Mouse (Mus musculus) liver, adult 2 months (tissue): ENCODE results near the gene Aldoc. TPM values are rescaled to one million over a fixed set of nuclear protein-coding genes. Genes with fewer than 3 reads are reported as not detected.

ENCODE experiments used
- DNase-seq: peaks from one replicate; pipeline ENCODE4 v3.0.0-alpha.2; 2011; ENCODE audit warnings: low read depth, low spot score; ENCODE audit errors: extremely low read depth
- H3K27ac ChIP-seq: fragments of 200-500 bp; replicated peaks from 2 replicates; pipeline ENCODE4 v1.5.1; 2012; ENCODE audit warnings: low read depth, mild to moderate bottlenecking, control low read depth, inconsistent platforms, low read length; ENCODE audit not compliant: insufficient read depth
- H3K27me3 ChIP-seq: fragments of 200-500 bp; 2 replicates; pipeline ENCODE4 v1.6.1; 2012; ENCODE audit warnings: mild to moderate bottlenecking, moderate library complexity, low read length, inconsistent platforms; ENCODE audit not compliant: control insufficient read depth, insufficient read depth
- H3K36me3 ChIP-seq: fragments of 200-500 bp; 2 replicates; pipeline ENCODE4 v1.6.1; 2012; ENCODE audit warnings: low read length, inconsistent platforms; ENCODE audit not compliant: control insufficient read depth, insufficient read depth
- H3K4me1 ChIP-seq: fragments of 200-500 bp; 2 replicates; pipeline ENCODE4 v1.6.1; 2011; ENCODE audit warnings: low read length; ENCODE audit not compliant: control insufficient read depth, insufficient read depth
- H3K4me3 ChIP-seq: fragments of 200-500 bp; 2 replicates; pipeline ENCODE4 v1.5.1; 2011; ENCODE audit warnings: low read depth, mild to moderate bottlenecking, control low read depth, low read length, moderate library complexity; ENCODE audit not compliant: insufficient read depth
- H3K79me2 ChIP-seq: fragments of 200-500 bp; 2 replicates; pipeline ENCODE4 v1.6.1; 2012; ENCODE audit warnings: inconsistent platforms, mild to moderate bottlenecking, low read length, moderate library complexity; ENCODE audit not compliant: control insufficient read depth, insufficient read depth
- H3K9ac ChIP-seq: fragments of 200-500 bp; 2 replicates; pipeline ENCODE4 v1.6.1; 2012; ENCODE audit warnings: low read depth, mild to moderate bottlenecking, control low read depth, inconsistent platforms, low read length
- CTCF ChIP-seq: fragments of 200-500 bp; IDR thresholded peaks from 2 replicates; pipeline ENCODE4 v1.5.1; 2011; ENCODE audit warnings: low read depth, low read length, control low read depth
- POLR2A ChIP-seq: fragments of 200-500 bp; IDR thresholded peaks from 2 replicates; pipeline ENCODE4 v1.6.1; 2011; ENCODE audit warnings: low read length, control low read depth; ENCODE audit not compliant: insufficient read depth; ENCODE audit errors: extremely low read depth
- WGBS: fragments of 180-500 bp; shearing (Covaris S2); methylation state at CpG from one replicate; pipeline ENCODE4 v1.1.7; 2018; 5-methylcytosine and 5-hydroxymethylcytosine counted together
- polyA plus RNA-seq: library from polyadenylated mRNA; depleted of rRNA; stranded (reverse); fragments of >200 nt; gene quantifications from 2 replicates; pipeline ENCODE4 v1.2.3, GENCODE M21; 2012
- total RNA-seq: library from RNA; depleted of rRNA; stranded (reverse); fragments of >200 nt; gene quantifications from 2 replicates; pipeline ENCODE4 v1.2.3, GENCODE M21; 2014

Aldoc gene
- total and polyA plus RNA-seq, 2 experiments: 16.9 to 19.1 TPM

GRCm38 (mm10) chr11:78327215-78327614 is 4.4 kb downstream of the Aldoc start:
- Histone ChIP-seq H3K4me3 (no peak overlapping the region), H3K79me2 (peaks cover 3% of the 10 kb centered on the region; the same call in 1 of the 2 replicates), H3K27me3 (no peaks in the 10 kb centered on the region), H3K9ac (no peak overlapping the region), H3K4me1 (peaks cover 6% of the 10 kb centered on the region), H3K27ac (no peak overlapping the region), H3K36me3 (no peaks in the 10 kb centered on the region)
- TF ChIP-seq CTCF (no peak), POLR2A (no peak)
- 88% methylated on average over 4 of the region's 4 CpGs for WGBS
- DNase-seq: no peak

- WGBS: 9% methylated on average over 37 of the region's 37 CpGs
- TF ChIP-seq POLR2A: peak; percentile 82
- TF ChIP-seq CTCF: 0 out of 2 replicates have a peak, but pooled peaks have one; percentile 5
- H3K36me3 ChIP-seq: 0 out of 2 replicates have a peak, but pooled peaks cover under 1% of the 10 kb centered on the region
Observed at GRCm38 (mm10) chr11:78327634-78328511, 5.1 kb downstream of the Aldoc start, which contains the start of gene Pigs. Pigs (plus strand) TSS chr11:78328415.

GRCm38 (mm10) chr11:78328512-78329056 is 5.8 kb downstream of the Aldoc start:
- Histone ChIP-seq H3K36me3 (0 out of 2 replicates have a peak, but pooled peaks cover 2% of the 10 kb centered on the region), H3K4me3 (peak overlapping the region; percentile 79), H3K27ac (peak overlapping the region; percentile 30; the same call in 1 of the 2 replicates), H3K9ac (peak overlapping the region; percentile 84), H3K4me1 (peaks cover 4% of the 10 kb centered on the region; the same call in 1 of the 2 replicates), H3K27me3 (no peaks in the 10 kb centered on the region), H3K79me2 (peaks cover 3% of the 10 kb centered on the region; the same call in 1 of the 2 replicates)
- WGBS: under 1% methylated on average over 41 of the region's 41 CpGs
- TF ChIP-seq CTCF: no peak
- TF ChIP-seq POLR2A: no peak
- DNase-seq: no peak

More at GRCm38 (mm10) chr11:78327634-78328511, 5.1 kb downstream of the Aldoc start, which contains the start of gene Pigs:
- Histone ChIP-seq H3K9ac (peak within 1 kb of the TSS; percentile 84), H3K27me3 (no peaks in the 10 kb centered on the region), H3K4me3 (peak within 1 kb of the TSS; percentile 79), H3K79me2 (peaks cover 3% of the 10 kb centered on the region; the same call in 1 of the 2 replicates), H3K4me1 (peaks cover 6% of the 10 kb centered on the region), H3K27ac (peak within 1 kb of the TSS; percentile 62)
- peak; percentile 84 for DNase-seq

- TF ChIP-seq POLR2A (no peak), CTCF (no peak)
- 97% methylated on average over 12 of the region's 12 CpGs for WGBS
Observed at GRCm38 (mm10) chr11:78332676-78333075, 9.9 kb downstream of the Aldoc start.

GRCm38 (mm10) chr11:78333992-78334391 is 11.2 kb downstream of the Aldoc start:
- no peak for DNase-seq

More at GRCm38 (mm10) chr11:78332676-78333075, 9.9 kb downstream of the Aldoc start:
- Histone ChIP-seq H3K36me3 (peaks cover 10% of the 10 kb centered on the region; the same call in 1 of the 2 replicates), H3K4me3 (no peak overlapping the region), H3K27me3 (no peaks in the 10 kb centered on the region), H3K9ac (no peak overlapping the region), H3K79me2 (peaks cover 3% of the 10 kb centered on the region; the same call in 1 of the 2 replicates), H3K27ac (no peak overlapping the region), H3K4me1 (peaks cover 4% of the 10 kb centered on the region; the same call in 1 of the 2 replicates)
- no peak for DNase-seq

More at GRCm38 (mm10) chr11:78333992-78334391, 11.2 kb downstream of the Aldoc start:
- 95% methylated on average over 5 of the region's 5 CpGs for WGBS
- Histone ChIP-seq H3K4me1 (peaks cover 2% of the 10 kb centered on the region; the same call in 1 of the 2 replicates), H3K4me3 (no peak overlapping the region), H3K27ac (no peak overlapping the region), H3K79me2 (peaks cover 3% of the 10 kb centered on the region; the same call in 1 of the 2 replicates), H3K9ac (no peak overlapping the region), H3K27me3 (no peaks in the 10 kb centered on the region), H3K36me3 (peaks cover 14% of the 10 kb centered on the region)
- TF ChIP-seq POLR2A (no peak), CTCF (no peak)
